Mouse (Mus musculus): ENCODE results near the gene Tcf7l2. TPM values are rescaled to one million over a fixed set of nuclear protein-coding genes. Genes with fewer than 3 reads are reported as not detected.

Tcf7l2 gene
- total and polyA plus RNA-seq, 3 experiments: not detected

DNA sequence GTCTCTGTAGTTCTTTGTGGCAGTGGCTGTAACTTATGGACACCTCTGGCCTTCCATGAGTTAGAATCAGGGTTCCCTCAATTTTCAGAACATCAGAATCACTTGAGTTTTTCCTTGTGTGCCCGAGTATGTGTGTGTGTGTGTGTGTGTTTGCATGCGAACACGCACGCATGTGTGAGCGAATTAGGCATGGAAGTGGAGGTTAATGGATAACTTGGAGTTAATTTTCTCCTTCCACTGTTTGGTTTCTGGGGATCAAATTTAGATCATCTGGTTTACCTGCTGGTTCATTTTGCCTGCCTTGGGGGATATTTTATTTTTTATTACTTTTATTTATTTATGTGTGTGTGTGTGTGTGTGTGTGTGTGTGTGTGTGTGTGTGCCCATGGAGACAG is 53.3 kb downstream of the Tcf7l2 start:
- Histone ChIP-seq H3K27ac (ENCODE audit: insufficient read depth, low read depth) (no peak overlapping the region), H3K4me1 (ENCODE audit: control insufficient read depth in 1 of 2, insufficient read depth in 2 of 2) (peaks cover 19 to 35% of the 10 kb centered on the region in 2 experiments)
- dilution Hi-C loops (cut with MboI; ENCODE audit: extremely low pct_ligation_motif_present, extremely low pct_unique_long_range_greater_than_20kb, low sequenced_read_pairs): no loop called here

DNA sequence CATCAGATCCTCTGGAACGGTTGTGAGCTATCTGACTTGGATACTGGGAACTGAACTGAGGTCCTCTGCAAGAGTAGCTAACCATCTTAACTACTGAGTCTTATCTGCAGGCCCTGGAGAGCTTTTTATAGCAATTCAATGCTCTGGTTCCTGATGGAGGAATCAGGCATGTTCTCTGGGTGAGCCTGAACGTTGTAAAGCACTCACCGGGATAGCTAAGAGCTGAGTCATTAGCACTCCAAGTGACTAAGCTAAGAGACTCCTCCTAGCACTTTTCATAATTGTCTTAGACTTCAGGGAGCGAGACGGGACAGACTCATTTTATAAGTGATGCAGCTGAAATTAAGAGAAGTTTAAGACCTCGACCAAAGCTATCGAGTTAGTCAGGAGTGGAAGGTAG is 53.7 kb downstream of the Tcf7l2 start:
- Histone ChIP-seq H3K4me1 (ENCODE audit: control insufficient read depth in 1 of 2, insufficient read depth in 2 of 2) (peaks cover 19 to 32% of the 10 kb centered on the region in 2 experiments), H3K4me3 (replicated peaks in 1 of 3; ENCODE audit: low read depth in 2 of 3, low read length in 2 of 3, poor library complexity in 1 of 3) (no peak overlapping the region), H3K36me3 (replicated peaks in 1 of 2; ENCODE audit: control insufficient read depth in 1 of 2, insufficient read depth in 1 of 2, low read length in 1 of 2) (no peaks in the 10 kb centered on the region), H3K27me3 (replicated peaks) (peaks cover 66% of the 10 kb centered on the region), H3K27ac (ENCODE audit: insufficient read depth, low read depth) (no peak overlapping the region), H3K9ac (ENCODE audit: insufficient read depth, low read depth) (no peak overlapping the region), H3K4me2 (ENCODE audit: insufficient read depth, low read depth, poor library complexity, severe bottlenecking) (no peak overlapping the region), H3K79me2 (replicated peaks; ENCODE audit: control insufficient read depth, extremely low read depth, insufficient read depth, poor library complexity, severe bottlenecking) (no peaks in the 10 kb centered on the region), H3K9me3 (replicated peaks; ENCODE audit: low read length) (no peaks in the 10 kb centered on the region)
- TF ChIP-seq TBP (conservative IDR thresholded peaks at IDR 0.05; ENCODE audit: low read depth, low read length) (no peak), UBTF (IDR thresholded peaks at IDR 0.05; ENCODE audit: low read depth, low read length) (no peak), CHD1 (IDR thresholded peaks at IDR 0.05; ENCODE audit: low read depth, low read length) (no peak), SMC3 (IDR thresholded peaks at IDR 0.05; ENCODE audit: low read depth, low read length) (no peak), TCF12 (IDR thresholded peaks at IDR 0.05; ENCODE audit: low read depth, low read length) (no peak), ZNF384 (IDR thresholded peaks at IDR 0.05; ENCODE audit: low read depth, low read length) (no peak), ZKSCAN1 (IDR thresholded peaks at IDR 0.05; ENCODE audit: borderline replicate concordance, low read depth, low read length) (no peak), JUND (conservative IDR thresholded peaks at IDR 0.05; ENCODE audit: low read depth, low read length) (no peak)
- dilution Hi-C loops (cut with MboI; ENCODE audit: extremely low pct_ligation_motif_present, extremely low pct_unique_long_range_greater_than_20kb, low sequenced_read_pairs): no loop called here
- no peak for DNase-seq (ENCODE audit: extremely low read depth)
- in situ Hi-C loops (cut with MboI; ENCODE audit: low pct_ligation_motif_present, low pct_unique_long_range_greater_than_20kb, low sequenced_read_pairs): no loop called here

More for the DNA sequence above, 53.3 kb downstream of the Tcf7l2 start:
- Histone ChIP-seq H3K79me2 (replicated peaks; ENCODE audit: control insufficient read depth, extremely low read depth, insufficient read depth, poor library complexity, severe bottlenecking) (no peaks in the 10 kb centered on the region), H3K4me2 (ENCODE audit: insufficient read depth, low read depth, poor library complexity, severe bottlenecking) (no peak overlapping the region), H3K27me3 (replicated peaks) (peaks cover 64% of the 10 kb centered on the region), H3K4me3 (replicated peaks in 1 of 3; ENCODE audit: low read depth in 2 of 3, low read length in 2 of 3, poor library complexity in 1 of 3) (no peak overlapping the region), H3K36me3 (replicated peaks in 1 of 2; ENCODE audit: control insufficient read depth in 1 of 2, insufficient read depth in 1 of 2, low read length in 1 of 2) (no peaks in the 10 kb centered on the region), H3K9me3 (replicated peaks; ENCODE audit: low read length) (no peaks in the 10 kb centered on the region), H3K9ac (ENCODE audit: insufficient read depth, low read depth) (no peak overlapping the region)
- TF ChIP-seq PAX5 (IDR thresholded peaks at IDR 0.05; ENCODE audit: low read length): no peak
- TF ChIP-seq HCFC1 (IDR thresholded peaks at IDR 0.05; ENCODE audit: low read depth, low read length): no peak
- no peak for TF ChIP-seq CHD1 (IDR thresholded peaks at IDR 0.05; ENCODE audit: low read depth, low read length)
- TF ChIP-seq MYC (IDR thresholded peaks at IDR 0.05; ENCODE audit: low read depth, low read length): no peak
- TF ChIP-seq JUN (IDR thresholded peaks at IDR 0.05; ENCODE audit: insufficient read depth, low read depth, low read length): no peak
- no peak for TF ChIP-seq ETS1 (conservative IDR thresholded peaks at IDR 0.05; ENCODE audit: low read depth, low read length)
- no peak for TF ChIP-seq USF2 (conservative IDR thresholded peaks at IDR 0.05; ENCODE audit: low read depth, low read length)
- TF ChIP-seq CTCF (conservative IDR thresholded peaks at IDR 0.05 in 1 of 2, IDR thresholded peaks at IDR 0.05 in 1 of 2; ENCODE audit: low read depth in 2 of 2, low read length in 2 of 2): no peak
- TF ChIP-seq USF1 (IDR thresholded peaks at IDR 0.05; ENCODE audit: low read depth, low read length): no peak
- no peak for TF ChIP-seq RAD21 (IDR thresholded peaks at IDR 0.05; ENCODE audit: low read depth, low read length)
- no peak for TF ChIP-seq SMC3 (IDR thresholded peaks at IDR 0.05; ENCODE audit: low read depth, low read length)
- no peak for TF ChIP-seq RCOR1 (conservative IDR thresholded peaks at IDR 0.05; ENCODE audit: low read depth, low read length)
- no peak for TF ChIP-seq TBP (conservative IDR thresholded peaks at IDR 0.05; ENCODE audit: low read depth, low read length)
- in situ Hi-C loops (cut with MboI; ENCODE audit: low pct_ligation_motif_present, low pct_unique_long_range_greater_than_20kb, low sequenced_read_pairs): no loop called here
- no peak for DNase-seq (ENCODE audit: extremely low read depth)

Measured in CH12.LX (cell line).